Mouse (Mus musculus) cerebellum, adult 11 months (tissue): ENCODE results near the gene Zfp423.

ENCODE experiments used
- DNase-seq: peaks from one replicate; pipeline ENCODE4 v3.0.0; 2022

The Zfp423 gene

GRCm38 (mm10) chr8:87689192-87689591, 270.2 kb downstream of the Zfp423 start:
- DNase-seq: peak; percentile 65

GRCm38 (mm10) chr8:87688348-87688747, 271.0 kb downstream of the Zfp423 start:
- DNase-seq: no peak

GRCm38 (mm10) chr8:87686986-87687698, 272.3 kb downstream of the Zfp423 start:
- peak; percentile 58 for DNase-seq

- DNase-seq: no peak
Measured at GRCm38 (mm10) chr8:87686026-87686425, 273.4 kb downstream of the Zfp423 start.

- no peak for DNase-seq
Measured at GRCm38 (mm10) chr8:87685392-87685791, 274.0 kb downstream of the Zfp423 start.

GRCm38 (mm10) chr8:87682066-87682465, 277.3 kb downstream of the Zfp423 start:
- DNase-seq: no peak

GRCm38 (mm10) chr8:87680034-87680433, 279.4 kb downstream of the Zfp423 start:
- no peak for DNase-seq

- no peak for DNase-seq
Measured at GRCm38 (mm10) chr8:87679431-87680003, 279.9 kb downstream of the Zfp423 start.

GRCm38 (mm10) chr8:87675411-87675810, 284.0 kb downstream of the Zfp423 start:
- DNase-seq: no peak

- no peak for DNase-seq
Measured at GRCm38 (mm10) chr8:87674157-87674556, 285.2 kb downstream of the Zfp423 start.

- no peak for DNase-seq
Measured at GRCm38 (mm10) chr8:87672214-87672613, 287.2 kb downstream of the Zfp423 start.

GRCm38 (mm10) chr8:87671209-87671970, 288.0 kb downstream of the Zfp423 start:
- DNase-seq: peak; percentile 78

- no peak for DNase-seq
Measured at GRCm38 (mm10) chr8:87670232-87670631, 289.2 kb downstream of the Zfp423 start.

GRCm38 (mm10) chr8:87668736-87669135, 290.7 kb downstream of the Zfp423 start:
- no peak for DNase-seq

GRCm38 (mm10) chr8:87667914-87668643, 291.3 kb downstream of the Zfp423 start:
- peak; percentile 80 for DNase-seq

- no peak for DNase-seq
Measured at GRCm38 (mm10) chr8:87667297-87667696, 292.1 kb downstream of the Zfp423 start.

GRCm38 (mm10) chr8:87665337-87665736, 294.1 kb downstream of the Zfp423 start:
- no peak for DNase-seq

- peak; percentile 25 for DNase-seq
Measured at GRCm38 (mm10) chr8:87664217-87664509, 295.2 kb downstream of the Zfp423 start.

GRCm38 (mm10) chr8:87663349-87664216, 295.8 kb downstream of the Zfp423 start:
- DNase-seq: peak; percentile 91

- no peak for DNase-seq
Measured at GRCm38 (mm10) chr8:87662811-87663341, 296.5 kb downstream of the Zfp423 start.

- peak; percentile 32 for DNase-seq
Measured at GRCm38 (mm10) chr8:87662307-87662771, 297.1 kb downstream of the Zfp423 start.
